Mouse (Mus musculus): ENCODE data around the gene Midn.
A peak's percentile ranks its signal among the peaks of the same experiment; 100 is the strongest.

- TF ChIP-seq POLR2A (IDR thresholded peaks at IDR 0.05; ENCODE audit: extremely low read depth, insufficient read depth, low read length): 0 out of 2 replicates have a peak, but pooled peaks have one; percentile 41
- TF ChIP-seq CTCF (IDR thresholded peaks at IDR 0.05; ENCODE audit: low read depth, low read length): peak; percentile 69
Measured at GRCm38 (mm10) chr10:80148610-80149290, 678 bp downstream of the Midn start.

All from liver, adult 2 months (tissue).